ENCODE assay signal across 10 mouse cellular contexts in genomic region chr1:181466601-181467320, GRCm38 (mm10). TPM values are rescaled to one million over a fixed set of nuclear protein-coding genes. Genes with fewer than 3 reads are reported as not detected.
DNase-seq lines count a peak whose midpoint lies in the region; ATAC-seq and TF ChIP-seq lines count a peak whose summit lies in the region.
"Had no signal": no experiment of that assay in that cellular context is flagged by ENCODE, and none has a peak within 500 bp of the region (broad histone marks: within the 10 kb centered on the region; RNA-seq: fewer than 3 reads in every experiment).

No protein-coding gene starts in this region.

- TF ChIP-seq POLR2A in limb, embryonic 14.5 days (IDR thresholded peaks at IDR 0.05; ENCODE audit: borderline replicate concordance, extremely low read depth, insufficient read depth, insufficient read length) = no peak
- no peak for TF ChIP-seq POLR2A in kidney, adult 2 months (IDR thresholded peaks at IDR 0.05; ENCODE audit: low read depth, low read length)

- no peaks in the 10 kb centered on the region for H3K27me3 ChIP-seq in limb, embryonic 14.5 days (ENCODE audit: control insufficient read depth, insufficient read depth, low read length)
- no peaks in the 10 kb centered on the region for H3K27me3 ChIP-seq in limb, embryonic 10.5 days (ENCODE audit: low read depth, poor library complexity, severe bottlenecking)
- no peaks in the 10 kb centered on the region for H3K27me3 ChIP-seq in kidney, adult 2 months (replicated peaks; ENCODE audit: control insufficient read depth, insufficient read depth, low read length)

- peak; percentile 29 for DNase-seq in limb, embryonic 14.5 days (ENCODE audit: low spot score)
- no peak for DNase-seq in limb, embryonic 10.5 days (ENCODE audit: low spot score)
- DNase-seq in frontal cortex, postnatal 14 days (ENCODE audit: low spot score in 2 of 2) = peak; percentile 59 to 66
- DNase-seq in layer of hippocampus, adult 18-20 months (ENCODE audit: low spot score in 2 of 2) = peak; percentile 46 to 73
- peak; percentile 60 to 64 for DNase-seq in right cerebral cortex, adult 2 months (ENCODE audit: low spot score in 2 of 2)
- no peak for DNase-seq in gastrocnemius, postnatal 10 days
- no peak for DNase-seq in kidney, adult 2 months
- no peak for DNase-seq in spleen, adult 18-20 months

- H3K4me2 ChIP-seq in limb, embryonic 14.5 days (replicated peaks; ENCODE audit: low read depth, low read length, severe bottlenecking) = no peak overlapping the region

- H3K36me3 ChIP-seq in limb, embryonic 14.5 days (ENCODE audit: control insufficient read depth, insufficient read depth, low read length) = no peaks in the 10 kb centered on the region
- no peaks in the 10 kb centered on the region for H3K36me3 ChIP-seq in limb, embryonic 10.5 days
- no peaks in the 10 kb centered on the region for H3K36me3 ChIP-seq in kidney, adult 2 months (ENCODE audit: control insufficient read depth, insufficient read depth, low read length)

- H3K9ac ChIP-seq in limb, embryonic 14.5 days (ENCODE audit: low read depth, low read length, severe bottlenecking) = no peak overlapping the region

- ATAC-seq in limb, embryonic 14.5 days (ENCODE audit: low FRiP score, low read depth) = no peak

- no peak overlapping the region for H3K4me3 ChIP-seq in limb, embryonic 14.5 days (replicated peaks; ENCODE audit: low read length)
- no peak overlapping the region for H3K4me3 ChIP-seq in limb, embryonic 10.5 days
- no peak overlapping the region for H3K4me3 ChIP-seq in kidney, adult 2 months (ENCODE audit: insufficient read depth, low read depth, low read length)
- H3K4me3 ChIP-seq: myocyte had no signal

- H3K4me1 ChIP-seq in limb, embryonic 14.5 days (ENCODE audit: control insufficient read depth, insufficient read depth, low read length) = peaks cover 11% of the 10 kb centered on the region
- peaks cover 23% of the 10 kb centered on the region for H3K4me1 ChIP-seq in limb, embryonic 10.5 days
- H3K4me1 ChIP-seq in kidney, adult 2 months (ENCODE audit: control insufficient read depth, insufficient read depth, low read length) = no peaks in the 10 kb centered on the region

- H3K27ac ChIP-seq in limb, embryonic 14.5 days (replicated peaks; ENCODE audit: low read depth, low read length) = no peak overlapping the region
- no peak overlapping the region for H3K27ac ChIP-seq in limb, embryonic 10.5 days
- no peak overlapping the region for H3K27ac ChIP-seq in kidney, adult 2 months (ENCODE audit: insufficient read depth, low read depth, low read length)

- WGBS in limb, embryonic 14.5 days = 67% methylated on average over 17 of the region's 17 CpGs
- 85% methylated on average over 17 of the region's 17 CpGs for WGBS in limb, embryonic 10.5 days
- 75% methylated on average over 17 of the region's 17 CpGs for WGBS in kidney, adult 2 months

- peaks cover 9% of the 10 kb centered on the region; the same call in 1 of the 2 replicates for H3K9me3 ChIP-seq in limb, embryonic 14.5 days (ENCODE audit: control insufficient read depth, low read length)
- no peaks in the 10 kb centered on the region for H3K9me3 ChIP-seq in limb, embryonic 10.5 days (replicated peaks)

- no peak for TF ChIP-seq CTCF in kidney, adult 2 months (conservative IDR thresholded peaks at IDR 0.05; ENCODE audit: insufficient read depth, insufficient read length, low read depth, low read length)

RNA-seq across cellular contexts. Expression of gene Ccdc121, which starts 44.5 kb away (rescaled TPM):
- 0.11 and 0.12 TPM in 2 replicates for polyA plus RNA-seq in limb, embryonic 14.5 days (2012; rRNA removed)
- polyA plus RNA-seq in limb, embryonic 14.5 days (2014; fragmentation: Nextera tagmentation; extraction: Ambion mirVana) = 0.32 and 0.43 TPM in 2 replicates
- not detected in 2 replicates for polyA plus RNA-seq in limb, embryonic 10.5 days (2016; fragmentation: Nextera tagmentation; extraction: Ambion mirVana)
- total RNA-seq in layer of hippocampus, adult 18-20 months (2021) = under 1 TPM; 0.48 to 0.77 TPM
- total RNA-seq in gastrocnemius, postnatal 10 days (2021) = not detected
- polyA plus RNA-seq in kidney, adult 2 months (2012; rRNA removed) = not detected in 2 replicates
- total RNA-seq: MEL had no signal
- polyA plus RNA-seq: myocyte had no signal

Comparison
In these comparisons a context has a peak if more than half of its experiments do, and no peak if none do; other contexts are left out.
1. DNase-seq: peak in limb, embryonic 14.5 days (single experiment), frontal cortex, postnatal 14 days (2 of 2), layer of hippocampus, adult 18-20 months (2 of 2) and right cerebral cortex, adult 2 months (2 of 2); none in limb, embryonic 10.5 days (single experiment), gastrocnemius, postnatal 10 days (single experiment), kidney, adult 2 months (single experiment) and spleen, adult 18-20 months (0 of 2).